Mouse (Mus musculus) midbrain, embryonic 13.5 days (tissue): ENCODE measurements at regions not wholly inside any gene's neighbourhood (a gene's known extent, or its start where the extent isn't known, plus 50 kb on each side); places are given as distances from the start of the nearest gene placed in this dataset.
"Not testable (repeated sequence)": the region's sequence is repeated elsewhere in the genome, so short reads cannot be mapped to it uniquely, and the experiment has no call there.

ENCODE experiments used
- ATAC-seq: fragments of 200-750 bp; cut with Nextera tagmentation; 2 replicates; pipeline ENCODE4 v1.8.0; 2017; ENCODE audit warnings: mild to moderate bottlenecking, moderate TSS enrichment, moderate library complexity
- H3K27ac ChIP-seq: fragments of 300-500 bp; sonication (generic); 2 replicates; pipeline ENCODE4 v1.5.1; 2015; ENCODE audit warnings: inconsistent platforms, mild to moderate bottlenecking, moderate library complexity
- H3K27me3 ChIP-seq: fragments of 300-500 bp; sonication (generic); 2 replicates; pipeline ENCODE4 v1.6.1; 2015; ENCODE audit warnings: mild to moderate bottlenecking, inconsistent platforms
- H3K36me3 ChIP-seq: fragments of 300-500 bp; sonication (generic); 2 replicates; pipeline ENCODE4 v1.6.1; 2015; ENCODE audit warnings: mild to moderate bottlenecking, inconsistent platforms
- H3K4me1 ChIP-seq: fragments of 300-500 bp; sonication (generic); replicated peaks from 2 replicates; pipeline ENCODE4 v1.6.1; 2015; ENCODE audit warnings: inconsistent platforms
- H3K4me2 ChIP-seq: fragments of 300-500 bp; sonication (generic); replicated peaks from 2 replicates; pipeline ENCODE4 v1.6.1; 2015; ENCODE audit warnings: moderate library complexity, mild to moderate bottlenecking, inconsistent platforms
- H3K4me3 ChIP-seq: fragments of 300-500 bp; sonication (generic); replicated peaks from 2 replicates; pipeline ENCODE4 v1.5.1; 2015; ENCODE audit warnings: mild to moderate bottlenecking, inconsistent platforms
- H3K9ac ChIP-seq: fragments of 300-500 bp; sonication (generic); replicated peaks from 2 replicates; pipeline ENCODE4 v1.6.1; 2015; ENCODE audit warnings: mild to moderate bottlenecking, inconsistent platforms
- H3K9me3 ChIP-seq: fragments of 300-500 bp; sonication (generic); 2 replicates; pipeline ENCODE4 v1.6.1; 2016; ENCODE audit warnings: mild to moderate bottlenecking, inconsistent platforms
- WGBS: fragments of 180-500 bp; shearing (Covaris S2); methylation state at CpG from one replicate; pipeline ENCODE4 v1.1.7; 2015; 5-methylcytosine and 5-hydroxymethylcytosine counted together

GRCm38 (mm10) chr9:72192051-72192952, 80.6 kb upstream of the Tcf12 start:
- Histone ChIP-seq H3K36me3 (no peaks in the 10 kb centered on the region), H3K4me3 (no peak overlapping the region), H3K27me3 (no peaks in the 10 kb centered on the region), H3K4me2 (no peak overlapping the region), H3K4me1 (no peaks in the 10 kb centered on the region), H3K9ac (no peak overlapping the region), H3K9me3 (no peaks in the 10 kb centered on the region), H3K27ac (no peak overlapping the region)
- no peak for ATAC-seq
- WGBS: 42% methylated on average over 8 of the region's 8 CpGs

- 75% methylated on average over 1 of the region's 1 CpGs for WGBS
These were observed 81.3 kb upstream of the Tcf12 start for GRCm38 (mm10) chr9:72192953-72193337.

GRCm38 (mm10) chr9:72195348-72195747, 79.3 kb upstream of the Zfp280d start:
- 0 out of 2 replicates have a peak, but pooled peaks cover 3% of the 10 kb centered on the region for H3K9me3 ChIP-seq
- no peaks in the 10 kb centered on the region for H3K27me3 ChIP-seq
- H3K4me2 ChIP-seq: no peak overlapping the region
- no peak overlapping the region for H3K27ac ChIP-seq
- 78% methylated on average over 3 of the region's 3 CpGs for WGBS
- no peak overlapping the region for H3K4me3 ChIP-seq
- H3K9ac ChIP-seq: no peak overlapping the region
- no peak for ATAC-seq
- H3K36me3 ChIP-seq: no peaks in the 10 kb centered on the region
- no peaks in the 10 kb centered on the region for H3K4me1 ChIP-seq

More at GRCm38 (mm10) chr9:72192953-72193337, 81.3 kb upstream of the Tcf12 start:
- H3K36me3 ChIP-seq, H3K9me3 ChIP-seq, H3K27me3 ChIP-seq, H3K4me3 ChIP-seq, H3K4me1 ChIP-seq, H3K4me2 ChIP-seq, H3K27ac ChIP-seq, ATAC-seq, H3K9ac ChIP-seq: not testable (repeated sequence)

GRCm38 (mm10) chr9:72196626-72197330, 77.9 kb upstream of the Zfp280d start:
- no peaks in the 10 kb centered on the region for H3K4me1 ChIP-seq
- H3K36me3 ChIP-seq: no peaks in the 10 kb centered on the region
- WGBS: 77% methylated on average over 10 of the region's 10 CpGs
- H3K9me3 ChIP-seq: 0 out of 2 replicates have a peak, but pooled peaks cover 3% of the 10 kb centered on the region
- ATAC-seq: no peak
- H3K9ac ChIP-seq: no peak overlapping the region
- H3K27ac ChIP-seq: no peak overlapping the region
- no peak overlapping the region for H3K4me3 ChIP-seq
- no peak overlapping the region for H3K4me2 ChIP-seq
- no peaks in the 10 kb centered on the region for H3K27me3 ChIP-seq

GRCm38 (mm10) chr9:72197331-72197732, 77.3 kb upstream of the Zfp280d start:
- Histone ChIP-seq H3K9ac (no peak overlapping the region), H3K4me3 (no peak overlapping the region), H3K27ac (no peak overlapping the region), H3K9me3 (0 out of 2 replicates have a peak, but pooled peaks cover 3% of the 10 kb centered on the region), H3K36me3 (no peaks in the 10 kb centered on the region), H3K4me2 (no peak overlapping the region), H3K27me3 (no peaks in the 10 kb centered on the region), H3K4me1 (no peaks in the 10 kb centered on the region)
- no peak for ATAC-seq
- WGBS: 85% methylated on average over 11 of the region's 11 CpGs

GRCm38 (mm10) chr9:72198976-72199375, 75.7 kb upstream of the Zfp280d start:
- ATAC-seq: no peak
- H3K4me1 ChIP-seq: no peaks in the 10 kb centered on the region
- no peak overlapping the region for H3K27ac ChIP-seq
- H3K36me3 ChIP-seq: no peaks in the 10 kb centered on the region
- 94% methylated on average over 5 of the region's 5 CpGs for WGBS
- no peak overlapping the region for H3K4me2 ChIP-seq
- H3K9ac ChIP-seq: no peak overlapping the region
- no peak overlapping the region for H3K4me3 ChIP-seq
- 0 out of 2 replicates have a peak, but pooled peaks cover 3% of the 10 kb centered on the region for H3K9me3 ChIP-seq
- H3K27me3 ChIP-seq: no peaks in the 10 kb centered on the region

GRCm38 (mm10) chr9:72204357-72204905, 70.2 kb upstream of the Zfp280d start:
- no peaks in the 10 kb centered on the region for H3K36me3 ChIP-seq
- H3K27me3 ChIP-seq: no peaks in the 10 kb centered on the region
- H3K9me3 ChIP-seq: 0 out of 2 replicates have a peak, but pooled peaks cover 3% of the 10 kb centered on the region
- WGBS: 94% methylated on average over 2 of the region's 2 CpGs
- no peak for ATAC-seq
- no peak overlapping the region for H3K27ac ChIP-seq
- no peak overlapping the region for H3K4me2 ChIP-seq
- no peaks in the 10 kb centered on the region for H3K4me1 ChIP-seq
- H3K4me3 ChIP-seq: no peak overlapping the region
- no peak overlapping the region for H3K9ac ChIP-seq

GRCm38 (mm10) chr9:72205815-72206214, 68.8 kb upstream of the Zfp280d start:
- Histone ChIP-seq H3K4me2 (no peak overlapping the region), H3K4me1 (no peaks in the 10 kb centered on the region), H3K27ac (no peak overlapping the region), H3K9me3 (no peaks in the 10 kb centered on the region), H3K27me3 (no peaks in the 10 kb centered on the region), H3K36me3 (no peaks in the 10 kb centered on the region), H3K9ac (no peak overlapping the region), H3K4me3 (no peak overlapping the region)
- WGBS: 84% methylated on average over 7 of the region's 7 CpGs
- ATAC-seq: no peak

- H3K4me2 ChIP-seq: no peak overlapping the region
- no peak overlapping the region for H3K4me3 ChIP-seq
- H3K27me3 ChIP-seq: no peaks in the 10 kb centered on the region
- H3K4me1 ChIP-seq: no peaks in the 10 kb centered on the region
- H3K9me3 ChIP-seq: no peaks in the 10 kb centered on the region
- no peak overlapping the region for H3K9ac ChIP-seq
- no peaks in the 10 kb centered on the region for H3K36me3 ChIP-seq
- H3K27ac ChIP-seq: no peak overlapping the region
- no peak for ATAC-seq
- 79% methylated on average over 2 of the region's 2 CpGs for WGBS
These were observed 67.7 kb upstream of the Zfp280d start for GRCm38 (mm10) chr9:72206911-72207310.

GRCm38 (mm10) chr9:72208296-72208695, 66.4 kb upstream of the Zfp280d start:
- H3K4me2 ChIP-seq: no peak overlapping the region
- H3K9ac ChIP-seq: no peak overlapping the region
- H3K27ac ChIP-seq: no peak overlapping the region
- H3K36me3 ChIP-seq: no peaks in the 10 kb centered on the region
- no peaks in the 10 kb centered on the region for H3K4me1 ChIP-seq
- H3K27me3 ChIP-seq: no peaks in the 10 kb centered on the region
- no peak for ATAC-seq
- no peaks in the 10 kb centered on the region for H3K9me3 ChIP-seq
- H3K4me3 ChIP-seq: no peak overlapping the region
- 62% methylated on average over 7 of the region's 7 CpGs for WGBS

- Histone ChIP-seq H3K36me3 (no peaks in the 10 kb centered on the region), H3K27ac (no peak overlapping the region), H3K9ac (no peak overlapping the region), H3K4me1 (peaks cover 10% of the 10 kb centered on the region), H3K4me3 (no peak overlapping the region), H3K27me3 (no peaks in the 10 kb centered on the region), H3K4me2 (no peak overlapping the region), H3K9me3 (no peaks in the 10 kb centered on the region)
- 66% methylated on average over 11 of the region's 11 CpGs for WGBS
- no peak for ATAC-seq
These were observed 57.2 kb upstream of the Zfp280d start for GRCm38 (mm10) chr9:72217296-72218028.
